In the genomic region with DNA sequence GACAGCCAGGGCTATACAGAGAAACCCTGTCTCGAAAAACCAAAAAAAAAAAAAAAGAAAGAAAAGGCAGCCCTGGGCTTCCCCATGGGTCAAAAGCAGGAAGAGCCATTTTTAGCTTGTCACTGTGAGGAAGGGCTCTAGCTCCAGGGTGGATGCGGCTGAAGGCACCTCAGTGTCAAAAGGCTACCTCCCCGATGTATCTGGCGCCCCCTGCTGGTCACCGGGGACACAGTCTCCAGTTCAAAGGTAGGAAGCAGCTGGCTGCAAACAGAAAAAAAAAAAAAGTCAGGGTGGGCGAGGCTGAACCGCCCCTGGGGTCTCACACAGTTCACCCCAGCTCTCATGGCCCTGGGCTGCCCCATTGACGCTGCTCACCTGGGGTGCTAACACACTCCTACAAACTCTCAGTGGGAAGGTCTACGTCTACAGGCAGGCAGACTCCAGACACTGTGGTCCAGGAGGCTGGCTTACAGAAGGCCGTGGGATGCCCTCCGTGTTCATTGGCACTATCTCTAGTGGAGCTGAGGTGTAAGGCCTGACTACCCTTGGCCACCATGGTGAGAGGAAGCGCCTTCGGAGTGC, we compare ENCODE assay signal across 8 mouse cellular contexts. TPM values are rescaled to one million over a fixed set of nuclear protein-coding genes. Genes with fewer than 3 reads are reported as not detected.
DNase-seq lines count a peak whose midpoint lies in the region; ATAC-seq and TF ChIP-seq lines count a peak whose summit lies in the region.

No protein-coding gene starts in this region.

- H3K36me3 ChIP-seq in hindbrain, embryonic 15.5 days: no peaks in the 10 kb centered on the region
- H3K36me3 ChIP-seq in midbrain, embryonic 11.5 days (ENCODE audit: control insufficient read depth, insufficient read depth, low read length): no peaks in the 10 kb centered on the region
- no peaks in the 10 kb centered on the region for H3K36me3 ChIP-seq in small intestine, adult 2 months (ENCODE audit: control insufficient read depth, insufficient read depth, low read length)

- peak; percentile 83; the same call in 1 of the 2 replicates for TF ChIP-seq CTCF in small intestine, adult 2 months (IDR thresholded peaks at IDR 0.05; ENCODE audit: extremely low read depth, insufficient read length, insufficient replicate concordance, low read depth, low read length)

- peak; percentile 36; the same call in 1 of the 2 replicates for ATAC-seq in hindbrain, embryonic 15.5 days (ENCODE audit: low FRiP score, low read depth)
- ATAC-seq in midbrain, embryonic 11.5 days (ENCODE audit: low FRiP score): peak; percentile 58; the same call in 1 of the 2 replicates
- no peak for ATAC-seq in inflammation-experienced regulatory T-cells, adult 6 months

- 0 out of 2 replicates have a peak, but pooled peaks cover under 1% of the 10 kb centered on the region for H3K4me1 ChIP-seq in hindbrain, embryonic 15.5 days (replicated peaks)
- H3K4me1 ChIP-seq in midbrain, embryonic 11.5 days (ENCODE audit: control insufficient read depth, insufficient read depth, low read length): peaks cover 4% of the 10 kb centered on the region; the same call in 1 of the 2 replicates
- H3K4me1 ChIP-seq in small intestine, adult 2 months (ENCODE audit: control insufficient read depth, insufficient read depth, insufficient read length, low read length): no peaks in the 10 kb centered on the region; the same call in 1 of the 2 replicates

- WGBS in hindbrain, embryonic 15.5 days: 30% methylated on average over 13 of the region's 13 CpGs
- WGBS in midbrain, embryonic 11.5 days: 39% methylated on average over 13 of the region's 13 CpGs
- WGBS in small intestine, adult 2 months: 33% methylated on average over 13 of the region's 13 CpGs

- H3K27me3 ChIP-seq in hindbrain, embryonic 15.5 days: no peaks in the 10 kb centered on the region
- H3K27me3 ChIP-seq in midbrain, embryonic 11.5 days (ENCODE audit: control insufficient read depth, insufficient read depth, low read length): no peaks in the 10 kb centered on the region
- H3K27me3 ChIP-seq in small intestine, adult 2 months (ENCODE audit: control insufficient read depth, insufficient read depth, low read length): no peaks in the 10 kb centered on the region

- TF ChIP-seq POLR2A in small intestine, adult 2 months (IDR thresholded peaks at IDR 0.05; ENCODE audit: low read depth, low read length): no peak

- no peak overlapping the region for H3K4me2 ChIP-seq in hindbrain, embryonic 15.5 days
- no peak overlapping the region for H3K4me2 ChIP-seq in midbrain, embryonic 11.5 days

- DNase-seq in WW6 (ENCODE audit: low read depth, low spot score): peak; percentile 71
- DNase-seq in cerebellum, adult 8-10 months: peak; percentile 85
- DNase-seq in frontal cortex, postnatal 10 days (ENCODE audit: low spot score in 2 of 2): peak; percentile 41 to 73
- DNase-seq in left cerebral cortex, postnatal 10 days (ENCODE audit: extremely low spot score in 1 of 2, low spot score in 2 of 2): peak; percentile 47 to 89
- DNase-seq in midbrain, embryonic 11.5 days (ENCODE audit: low spot score, missing footprints): peak; percentile 97

- H3K4me3 ChIP-seq in hindbrain, embryonic 15.5 days: no peak overlapping the region
- no peak overlapping the region for H3K4me3 ChIP-seq in midbrain, embryonic 11.5 days (ENCODE audit: low read depth, low read length)
- H3K4me3 ChIP-seq in small intestine, adult 2 months (ENCODE audit: low read depth, low read length): no peak overlapping the region

- intact Hi-C loops in left cerebral cortex, postnatal 10 days (cut with DNase I): loop anchor here (2.0 to 10.0 kb wide), 4 partner anchors 82 to 800 kb away; partner anchors contain the start of gene Igsf21

- H3K27ac ChIP-seq in hindbrain, embryonic 15.5 days (replicated peaks): no peak overlapping the region
- no peak overlapping the region for H3K27ac ChIP-seq in midbrain, embryonic 11.5 days (ENCODE audit: low read depth, low read length)
- H3K27ac ChIP-seq in small intestine, adult 2 months (ENCODE audit: insufficient read depth, low read depth, low read length): no peak overlapping the region

- no peaks in the 10 kb centered on the region for H3K9me3 ChIP-seq in hindbrain, embryonic 15.5 days
- no peaks in the 10 kb centered on the region for H3K9me3 ChIP-seq in midbrain, embryonic 11.5 days (ENCODE audit: control insufficient read depth, low read length)

- no peak overlapping the region for H3K9ac ChIP-seq in hindbrain, embryonic 15.5 days
- H3K9ac ChIP-seq in midbrain, embryonic 11.5 days (ENCODE audit: low read length): no peak overlapping the region

RNA-seq across cellular contexts. Expression of gene Arhgef10l, which starts 8.6 kb away (rescaled TPM):
- polyA plus RNA-seq in hindbrain, embryonic 15.5 days (2015; fragmentation: Nextera tagmentation; extraction: Ambion mirVana): 26.2 and 28.2 TPM in 2 replicates
- 10 to 100 TPM; 47.9 to 51.6 TPM for total RNA-seq in left cerebral cortex, postnatal 10 days (2021)
- 17.6 and 18.5 TPM in 2 replicates for polyA plus RNA-seq in midbrain, embryonic 11.5 days (2014; fragmentation: Nextera tagmentation; extraction: Ambion mirVana)
- polyA plus RNA-seq in small intestine, adult 2 months (2012; rRNA removed): 10.4 and 14.2 TPM in 2 replicates
- polyA plus RNA-seq in inflammation-experienced regulatory T-cells, adult 6 months (2017; shearing (Covaris generic)): under 1 TPM in 1 of 3 experiments, not detected in 2; 0.12 TPM

RNA-seq across cellular contexts. Expression of gene Rcc2, which starts 25.9 kb away (rescaled TPM):
- polyA plus RNA-seq in hindbrain, embryonic 15.5 days (2015; fragmentation: Nextera tagmentation; extraction: Ambion mirVana): 25.0 and 28.8 TPM in 2 replicates
- 10 to 100 TPM; 51.8 to 51.9 TPM for total RNA-seq in left cerebral cortex, postnatal 10 days (2021)
- polyA plus RNA-seq in midbrain, embryonic 11.5 days (2014; fragmentation: Nextera tagmentation; extraction: Ambion mirVana): 54.1 and 70.1 TPM in 2 replicates
- 23.1 and 42.9 TPM in 2 replicates for polyA plus RNA-seq in small intestine, adult 2 months (2012; rRNA removed)
- 10 to 100 TPM; 13.8 to 21.6 (median 21.0) TPM for polyA plus RNA-seq in inflammation-experienced regulatory T-cells, adult 6 months (2017; shearing (Covaris generic))

Comparison
In these comparisons a context has a peak if more than half of its experiments do, and no peak if none do; other contexts are left out.
1. RNA of gene Arhgef10l, which starts 8.6 kb away (polyA plus RNA-seq): 26.2 to 28.2 TPM in hindbrain, embryonic 15.5 days, 17.6 to 18.5 TPM in midbrain, embryonic 11.5 days and 10.4 to 14.2 TPM in small intestine, adult 2 months; 0.12 TPM in inflammation-experienced regulatory T-cells, adult 6 months; every median in the first group is over 10 times any median in the second.
2. Peak in every context shown above with its lines, with median percentiles within 50 percentile points of each other: DNase-seq.